Mouse (Mus musculus) mesoderm, embryonic 11.5 days (tissue): Measurements from ENCODE around the gene Zfpl1.
"Not testable (repeated sequence)": the region's sequence is repeated elsewhere in the genome, so short reads cannot be mapped to it uniquely, and the experiment has no call there.

Source experiments
- DNase-seq: peaks from one replicate; pipeline ENCODE4 v3.0.0-alpha.2; 2012; ENCODE audit warnings: low read depth, low spot score

Zfpl1 gene

DNA sequence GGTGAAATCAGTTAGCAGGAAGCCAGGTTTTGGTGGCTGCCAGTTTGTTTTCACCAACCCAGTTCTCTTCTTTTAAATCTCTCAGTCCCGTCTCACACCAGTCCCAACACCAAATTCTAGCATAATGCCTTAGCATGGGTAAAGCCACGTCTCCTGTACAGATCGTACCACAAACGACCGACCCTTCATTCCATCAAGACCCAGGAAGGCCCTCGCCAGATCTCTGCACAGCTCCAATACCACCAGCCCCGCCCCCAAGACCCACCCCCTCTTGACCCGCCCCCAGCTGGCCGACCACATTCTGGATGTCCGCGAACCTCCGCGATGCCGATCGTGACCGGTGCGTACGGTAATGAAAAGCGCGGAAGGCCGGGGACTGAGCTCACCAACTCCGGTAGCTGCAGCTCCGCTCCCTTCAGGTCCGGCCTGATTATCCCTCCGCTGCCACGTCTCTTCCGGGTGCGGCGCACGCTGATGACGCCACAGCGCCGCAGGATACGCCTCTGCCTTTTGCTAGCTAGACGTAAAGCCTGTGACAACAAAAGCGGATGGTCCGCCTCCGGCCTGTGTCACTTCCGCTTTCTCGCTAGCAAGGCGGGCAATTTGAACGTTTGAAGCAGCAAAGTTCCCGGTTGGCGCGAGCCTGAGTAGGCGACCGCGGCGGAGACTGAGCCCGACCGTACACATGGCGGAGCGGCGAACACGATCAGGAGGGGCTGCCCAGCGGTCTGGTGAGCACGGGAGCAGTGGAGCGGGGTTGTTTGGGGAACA lies at the start of gene Zfpl1, which contains the start of gene Cdca5:
Gene Zfpl1 (minus strand): TSS at position 479 of the 771 bp plus-strand sequence.
Gene Cdca5 (plus strand): TSS at position 506 of the 771 bp plus-strand sequence.
- peak; percentile 100 for DNase-seq

- not testable (repeated sequence) for DNase-seq
These were observed 48.4 kb upstream of the Zfpl1 start for GRCm38 (mm10) chr19:6133197-6133596.

GRCm38 (mm10) chr19:6132171-6132827 lies 47.5 kb upstream of the Zfpl1 start:
- DNase-seq = no peak

GRCm38 (mm10) chr19:6130414-6131128 lies 45.8 kb upstream of the Zfpl1 start:
- not testable (repeated sequence) for DNase-seq

- DNase-seq = peak; percentile 94
These were observed 43.1 kb upstream of the Zfpl1 start, which contains the start of gene Snx15 for GRCm38 (mm10) chr19:6127760-6128341. Snx15 (minus strand) TSS chr19:6128304.

DNA sequence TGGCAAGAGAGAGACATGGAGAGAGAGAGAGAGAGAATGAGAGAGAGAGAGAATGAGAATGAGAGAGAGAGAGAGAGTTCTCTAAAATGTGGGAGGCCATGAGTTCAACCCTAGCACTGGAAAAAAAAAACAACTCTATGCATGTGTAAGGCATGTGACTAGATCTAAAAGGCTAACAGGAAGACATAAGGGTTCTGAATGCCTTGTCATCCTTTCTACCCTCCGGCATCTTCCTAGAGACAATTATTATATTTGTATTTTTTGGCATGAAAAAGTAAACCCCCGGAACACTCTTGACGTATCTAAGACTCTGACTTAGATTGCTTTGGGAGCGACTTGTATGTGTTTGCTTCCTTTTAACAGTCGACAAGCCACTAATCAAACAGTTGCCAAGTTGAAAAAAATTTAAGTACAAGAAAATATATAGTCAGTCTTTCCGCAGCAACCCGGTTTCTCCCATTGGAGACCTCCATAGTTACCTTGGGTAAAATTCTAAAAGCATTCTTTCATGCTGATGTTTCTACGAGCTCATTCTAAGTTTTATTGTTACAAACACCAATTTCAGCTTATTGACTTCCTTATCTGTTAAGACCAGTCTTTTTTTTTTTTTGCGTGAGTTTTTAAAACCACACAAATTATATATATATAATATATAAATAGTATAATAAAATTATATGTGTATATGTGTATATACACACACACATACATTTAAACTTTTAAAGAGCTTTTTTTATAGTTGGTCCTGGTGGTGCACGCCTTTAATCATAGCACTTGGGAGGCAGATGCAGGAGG lies 42.2 kb upstream of the Zfpl1 start:
- DNase-seq = no peak

GRCm38 (mm10) chr19:6126289-6126688 lies 41.5 kb upstream of the Zfpl1 start:
- peak; percentile 58 for DNase-seq

DNA sequence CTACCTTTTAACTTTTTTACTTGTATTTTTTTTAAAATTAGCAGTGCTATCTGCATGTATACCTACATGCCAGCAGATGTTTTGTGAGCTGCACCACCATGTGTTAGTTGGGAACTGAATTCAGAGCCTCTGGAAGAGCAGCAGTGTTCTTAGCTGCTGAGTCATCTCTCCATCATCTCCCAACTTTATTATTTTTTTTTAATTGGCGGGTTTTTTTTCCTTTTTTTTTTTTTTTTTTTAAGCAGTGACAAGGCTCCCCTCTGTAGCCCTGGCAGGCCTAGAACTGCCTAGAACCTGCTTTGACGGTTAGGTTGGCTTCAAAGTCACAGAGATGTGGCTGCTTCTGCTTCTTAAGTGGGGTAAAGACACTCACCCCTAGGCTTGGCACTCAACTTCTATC lies 40.1 kb upstream of the Zfpl1 start:
- no peak for DNase-seq

DNA sequence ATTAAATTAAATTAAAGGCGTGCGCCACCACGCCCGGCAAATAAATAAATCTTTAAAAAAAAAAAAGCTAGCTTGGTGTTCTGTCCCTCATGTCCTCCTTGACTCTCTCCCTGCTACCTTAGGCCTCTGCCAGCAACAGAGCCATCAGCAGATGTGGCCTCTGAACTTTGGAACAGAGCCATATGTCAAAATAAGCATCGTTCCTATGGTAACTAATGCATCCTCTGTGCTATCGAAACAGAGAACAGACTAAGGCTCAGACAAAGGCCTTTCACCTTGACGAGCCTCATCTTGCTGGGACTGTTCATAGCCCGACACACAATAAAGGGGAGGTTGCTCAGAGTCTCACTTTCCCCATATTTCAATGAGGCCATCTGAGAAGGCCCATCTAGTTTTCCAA lies 38.6 kb upstream of the Zfpl1 start:
- DNase-seq = peak; percentile 70

- no peak for DNase-seq
These were observed 37.0 kb upstream of the Zfpl1 start for GRCm38 (mm10) chr19:6121761-6122160.

DNA sequence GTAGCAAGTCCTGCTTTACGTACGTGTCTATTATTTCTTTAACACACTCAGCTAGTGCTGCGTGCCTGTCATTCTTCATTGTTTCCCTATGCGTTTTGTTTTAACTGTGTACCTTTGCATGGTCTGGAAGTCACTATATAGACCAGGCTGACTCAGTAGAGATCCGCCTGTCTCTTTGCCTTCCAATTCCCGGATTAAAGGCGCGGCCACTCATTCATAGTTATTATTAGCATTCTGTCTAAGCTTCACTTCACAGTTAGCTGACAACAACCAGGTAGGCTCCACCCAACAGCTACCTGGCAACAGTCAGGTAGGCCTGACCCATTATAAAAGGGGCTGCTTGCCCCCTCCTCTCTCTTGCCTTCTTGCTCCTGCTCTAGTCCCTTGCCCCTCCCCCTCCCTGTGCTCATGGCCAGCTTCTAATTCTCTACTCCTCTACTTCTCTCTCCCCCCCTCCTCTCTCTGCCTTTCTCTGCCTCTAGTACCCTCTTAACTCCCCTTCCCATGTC lies 34.0 kb upstream of the Zfpl1 start:
- no peak for DNase-seq

DNA sequence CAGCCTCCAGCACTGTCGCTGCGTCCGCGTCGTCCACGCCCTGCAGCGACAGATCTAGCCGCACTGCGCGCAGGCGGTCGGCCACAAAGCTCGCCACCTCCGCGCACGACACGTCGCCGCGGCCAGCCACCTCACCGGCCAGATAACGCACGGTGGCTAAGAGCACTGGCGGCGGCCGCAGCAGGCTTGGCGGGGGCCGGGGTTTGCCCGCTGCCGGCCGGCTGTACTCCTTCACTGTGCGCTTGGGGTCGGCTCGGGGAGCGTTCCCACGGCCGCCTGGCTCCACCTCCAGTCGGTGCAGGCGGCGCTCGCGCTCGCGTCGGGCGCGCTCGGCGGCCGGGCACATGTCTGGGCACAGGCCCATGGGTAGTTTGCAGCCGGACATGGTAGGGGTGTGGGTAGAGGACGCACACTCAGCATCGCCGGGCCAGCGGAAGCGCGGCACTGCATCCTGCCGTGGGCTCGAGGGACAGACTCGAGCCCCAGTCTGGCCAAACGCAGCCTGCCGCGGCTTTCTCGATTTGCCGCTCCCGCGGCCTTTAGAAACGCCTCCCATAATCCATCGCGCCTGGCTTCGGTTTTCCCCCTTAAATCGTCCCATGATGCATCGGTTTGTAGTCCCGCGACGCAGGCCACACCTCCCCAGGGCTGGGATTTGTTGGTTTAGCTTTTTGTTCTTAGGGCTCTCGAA lies 33.4 kb upstream of the Zfpl1 start, which contains the start of gene Sac3d1:
Gene Sac3d1 (minus strand): TSS at position 665 of the 691 bp plus-strand sequence.
- DNase-seq = peak; percentile 95

DNA sequence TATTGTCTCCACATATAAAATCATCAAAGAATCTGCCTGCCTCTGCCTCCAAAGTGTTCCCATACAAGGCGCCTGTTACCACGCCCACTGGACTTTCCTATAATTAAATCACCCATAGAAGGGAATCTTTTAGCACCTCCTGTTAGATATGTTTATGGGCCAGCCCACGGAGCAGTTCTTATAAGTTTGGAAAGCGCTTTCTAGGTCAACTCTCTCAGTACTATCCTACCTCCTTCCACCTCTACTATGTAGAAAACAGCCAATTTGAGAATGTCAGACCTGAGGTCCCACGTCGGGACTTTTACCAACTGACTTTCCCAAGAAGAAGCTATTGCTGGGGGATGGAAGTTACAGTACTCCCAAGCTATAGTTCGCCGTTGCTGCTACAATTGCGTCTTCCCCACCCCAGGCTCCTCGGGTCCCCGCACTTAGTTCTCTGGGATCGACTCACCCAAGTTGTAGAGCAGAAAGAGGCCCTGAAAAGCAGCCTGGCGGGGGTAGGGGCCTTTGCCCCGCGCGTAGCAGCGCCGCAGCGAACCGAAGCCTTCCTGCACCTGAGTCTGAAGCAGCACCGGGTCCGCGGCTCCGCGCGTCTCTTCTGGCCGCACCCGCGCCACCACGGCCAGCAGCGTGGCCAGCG lies 32.7 kb upstream of the Zfpl1 start:
- DNase-seq = no peak

DNA sequence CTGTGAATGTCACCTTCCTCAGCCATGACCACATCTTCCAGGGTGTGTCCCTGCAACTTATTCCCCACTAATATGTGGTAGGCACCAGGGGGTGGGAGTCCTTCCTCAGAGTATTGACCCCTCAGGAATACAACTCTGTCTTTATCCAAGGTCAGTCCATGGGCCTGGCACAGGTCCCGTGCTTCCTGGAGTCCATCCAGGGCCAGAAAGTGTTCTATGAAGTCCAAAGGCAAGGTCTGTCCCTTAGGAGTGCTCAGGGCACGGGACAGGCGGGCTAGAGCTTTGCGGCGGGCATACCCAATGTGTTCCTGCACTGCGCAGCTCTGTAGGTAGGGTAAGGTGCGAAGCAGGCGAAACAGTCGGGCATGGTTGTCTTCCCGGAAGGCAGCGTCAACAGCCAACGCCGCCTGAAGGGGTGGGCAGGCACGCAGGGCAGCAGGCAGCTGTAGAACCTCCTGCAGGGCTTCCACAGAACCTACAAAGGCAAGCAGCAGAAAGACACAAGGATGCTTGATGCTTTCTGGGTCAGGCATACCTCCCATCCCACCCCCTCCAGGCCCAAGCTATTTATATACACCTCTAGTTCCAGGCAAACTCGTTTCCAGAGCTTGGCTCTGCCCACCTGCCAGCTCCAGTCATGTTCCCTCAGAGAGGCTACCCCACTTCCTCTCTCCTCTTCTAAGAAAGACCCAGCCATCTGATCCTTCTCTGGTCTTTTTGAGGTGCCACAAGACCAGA lies 31.5 kb upstream of the Zfpl1 start:
- DNase-seq = no peak

GRCm38 (mm10) chr19:6113116-6113515 lies 28.4 kb upstream of the Zfpl1 start:
- no peak for DNase-seq

DNA sequence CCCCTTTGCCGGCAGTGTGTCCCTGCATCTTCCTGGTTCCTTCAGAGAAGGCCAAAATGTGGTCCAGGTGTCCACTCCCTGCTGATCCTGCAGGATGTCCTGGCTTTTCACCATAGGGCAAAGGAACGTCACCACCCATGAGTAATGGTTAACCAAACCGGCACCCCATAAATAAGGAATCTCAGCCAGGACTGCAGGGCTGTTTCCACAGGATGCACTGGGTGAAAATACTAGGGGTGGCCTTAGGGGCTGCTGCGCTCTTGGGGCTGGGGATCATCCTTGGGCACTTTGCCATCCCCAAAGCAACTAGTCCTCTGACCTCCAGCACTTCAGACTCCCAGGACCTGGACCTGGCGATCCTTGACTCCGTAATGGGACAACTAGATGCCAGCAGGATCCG lies 20.8 kb upstream of the Zfpl1 start, which contains the start of gene Naaladl1:
Gene Naaladl1 (plus strand): TSS at position 197 of the 400 bp plus-strand sequence.
- DNase-seq = no peak

DNA sequence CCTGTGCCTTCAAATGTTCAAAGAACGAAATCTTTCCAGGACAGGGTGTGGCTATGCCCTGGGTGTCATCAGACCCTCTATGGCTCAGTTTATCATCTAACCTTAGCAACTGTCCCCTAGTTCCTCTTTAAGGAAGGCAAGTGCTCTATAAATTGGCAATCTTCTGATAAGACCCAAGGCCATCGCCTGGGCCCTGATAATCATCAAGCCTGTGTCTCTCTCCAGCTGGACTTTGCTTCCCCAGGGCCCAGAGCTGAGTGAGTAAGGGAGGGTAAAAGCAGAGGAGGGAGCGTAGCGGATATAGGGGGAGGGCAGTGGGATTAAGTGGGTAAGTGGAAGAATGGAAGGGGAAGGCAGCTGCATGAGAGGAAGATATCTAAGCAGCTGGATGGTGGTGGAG lies 19.7 kb upstream of the Zfpl1 start:
- DNase-seq = no peak

DNA sequence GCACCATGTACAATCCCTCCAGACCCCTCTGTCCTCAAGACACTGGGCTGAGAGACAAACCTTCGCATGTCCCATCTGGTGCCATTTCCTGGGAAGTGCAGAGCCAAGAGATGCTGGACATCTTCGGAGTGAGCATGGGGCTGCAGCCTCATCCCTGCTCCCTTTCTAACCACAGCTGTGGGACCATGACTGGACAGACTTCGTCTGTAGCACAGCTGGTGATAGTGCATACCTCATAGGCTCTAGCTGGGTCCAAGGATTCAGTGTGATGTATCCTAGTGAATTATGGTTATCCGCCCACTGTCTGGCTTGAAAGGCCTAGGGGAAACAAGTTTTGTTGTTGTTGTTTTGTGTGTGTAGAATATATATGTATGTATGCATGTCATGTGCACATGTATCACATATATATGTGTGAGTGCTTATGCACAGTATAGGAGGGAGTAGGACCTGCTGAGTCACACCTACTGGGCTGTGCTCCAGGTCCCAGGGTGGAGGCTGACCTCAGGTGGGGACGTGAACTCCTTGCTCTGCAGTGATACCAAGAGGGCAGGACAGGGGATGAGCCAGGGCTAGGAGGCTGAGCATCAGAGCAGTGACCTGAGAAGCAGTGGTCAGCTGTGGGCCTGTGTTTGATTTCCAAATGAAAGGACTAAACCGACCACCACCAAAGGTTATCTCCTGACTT lies 17.6 kb upstream of the Zfpl1 start:
- DNase-seq = no peak
